In the genomic region with DNA sequence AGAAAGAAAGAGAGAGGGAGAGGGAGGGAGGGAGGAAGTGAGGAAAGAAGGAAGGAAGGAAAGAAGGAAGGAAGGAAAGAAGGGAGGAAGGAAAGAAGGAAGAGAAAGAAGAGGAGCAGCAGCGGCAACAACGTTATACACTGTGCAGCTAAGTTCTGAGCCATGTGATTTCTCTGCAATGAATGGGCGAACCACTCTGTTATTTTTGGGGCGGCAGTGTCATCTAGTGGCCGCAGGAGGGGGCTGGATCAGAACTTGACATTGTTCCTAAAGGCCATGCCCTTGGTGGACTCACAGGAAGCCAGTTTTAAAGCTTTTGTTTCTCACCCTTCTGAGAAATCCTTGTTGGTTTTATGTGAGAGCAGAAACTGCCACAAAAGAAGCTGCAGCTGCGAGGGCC, we compare ENCODE assay signal across 7 mouse cellular contexts. TPM values are rescaled to one million over a fixed set of nuclear protein-coding genes. Genes with fewer than 3 reads are reported as not detected.
A peak's percentile ranks its signal among the peaks of the same experiment; 100 is the strongest.
DNase-seq lines count a peak whose midpoint lies in the region; ATAC-seq and TF ChIP-seq lines count a peak whose summit lies in the region.

No protein-coding gene starts in this region.

- H3K4me1 ChIP-seq in ES-E14 (ENCODE audit: control insufficient read depth in 2 of 2, insufficient read depth in 2 of 2, low read length in 2 of 2, poor library complexity in 1 of 2), result peaks cover 0 to 7% of the 10 kb centered on the region in 2 experiments; a peak in 1 of 4 replicates
- H3K4me1 ChIP-seq in forebrain, embryonic 16.5 days (replicated peaks; ENCODE audit: control insufficient read depth, insufficient read depth, low read length), result peaks cover 3% of the 10 kb centered on the region
- no peaks in the 10 kb centered on the region for H3K4me1 ChIP-seq in neural tube, embryonic 11.5 days (ENCODE audit: control insufficient read depth, insufficient read depth, low read length)

- H3K27ac ChIP-seq in ES-E14 (ENCODE audit: insufficient read depth, low read depth, low read length, poor library complexity, severe bottlenecking), result no peak overlapping the region
- H3K27ac ChIP-seq in forebrain, embryonic 16.5 days (ENCODE audit: low read length), result no peak overlapping the region
- no peak overlapping the region for H3K27ac ChIP-seq in neural tube, embryonic 11.5 days (ENCODE audit: low read depth, low read length)

- in situ Hi-C loops in ES-E14 (cut with MboI; ENCODE audit: low sequenced_read_pairs in 2 of 2, unreplicated experiment in 2 of 2), result loop anchor here in 1 of 2 experiments (5.0 kb wide), 1 partner anchor 40 kb away; no protein-coding TSS in a partner anchor

- H3K4me3 ChIP-seq in ES-E14 (ENCODE audit: insufficient read depth in 1 of 2, low read depth in 1 of 2, low read length in 2 of 2, poor library complexity in 1 of 2, severe bottlenecking in 1 of 2), result no peak overlapping the region
- H3K4me3 ChIP-seq in forebrain, embryonic 16.5 days (replicated peaks; ENCODE audit: low read length), result no peak overlapping the region
- H3K4me3 ChIP-seq in neural tube, embryonic 11.5 days (ENCODE audit: low read depth, low read length), result no peak overlapping the region

- peak; percentile 77 for DNase-seq in CD4-positive, CD25-positive, alpha-beta regulatory T cell, adult 2 months (ENCODE audit: low read depth, low spot score)
- DNase-seq in ES-E14 (ENCODE audit: low read depth, low spot score) (peak; percentile 59), liver (peak; percentile 57)
- DNase-seq in cerebellum, adult 11-12 months, result peak; percentile 45
- DNase-seq in induced T-regulatory cell, adult 2 months (ENCODE audit: low read depth), result peak; percentile 60
- peak; percentile 69 for DNase-seq in neural tube, embryonic 11.5 days (ENCODE audit: low spot score)

- no peak overlapping the region for H3K4me2 ChIP-seq in forebrain, embryonic 16.5 days (ENCODE audit: low read length)
- no peak overlapping the region for H3K4me2 ChIP-seq in neural tube, embryonic 11.5 days (ENCODE audit: low read depth)

- peak; percentile 75; the same call in 1 of the 2 replicates for ATAC-seq in forebrain, embryonic 16.5 days
- peak; percentile 63 for ATAC-seq in neural tube, embryonic 11.5 days (ENCODE audit: insufficient read depth, low FRiP score, low TSS enrichment)

- H3K9me3 ChIP-seq in ES-E14 (ENCODE audit: control insufficient read depth, insufficient read depth, low read depth, low read length), result no peaks in the 10 kb centered on the region
- H3K9me3 ChIP-seq in forebrain, embryonic 16.5 days (ENCODE audit: control insufficient read depth, low read length), result no peaks in the 10 kb centered on the region
- no peaks in the 10 kb centered on the region for H3K9me3 ChIP-seq in neural tube, embryonic 11.5 days (ENCODE audit: control insufficient read depth, low read length)

- no peak overlapping the region for H3K9ac ChIP-seq in ES-E14 (ENCODE audit: insufficient read depth, low read depth, low read length, poor library complexity, severe bottlenecking)
- H3K9ac ChIP-seq in forebrain, embryonic 16.5 days (replicated peaks; ENCODE audit: low read depth, low read length), result no peak overlapping the region
- H3K9ac ChIP-seq in neural tube, embryonic 11.5 days (ENCODE audit: low read length), result no peak overlapping the region

- H3K27me3 ChIP-seq in forebrain, embryonic 16.5 days (replicated peaks; ENCODE audit: control insufficient read depth, insufficient read depth, low read length), result no peaks in the 10 kb centered on the region
- 0 out of 2 replicates have a peak, but pooled peaks cover 2% of the 10 kb centered on the region for H3K27me3 ChIP-seq in neural tube, embryonic 11.5 days (ENCODE audit: control insufficient read depth, insufficient read depth, low read length)

- WGBS in forebrain, embryonic 16.5 days, result 3% methylated on average over 6 of the region's 6 CpGs
- WGBS in neural tube, embryonic 11.5 days, result 4% methylated on average over 6 of the region's 6 CpGs

- no peaks in the 10 kb centered on the region for H3K36me3 ChIP-seq in ES-E14 (ENCODE audit: control insufficient read depth, insufficient read depth, low read length, poor library complexity, severe bottlenecking)
- no peaks in the 10 kb centered on the region for H3K36me3 ChIP-seq in forebrain, embryonic 16.5 days (ENCODE audit: control insufficient read depth, insufficient read depth)
- H3K36me3 ChIP-seq in neural tube, embryonic 11.5 days (ENCODE audit: control insufficient read depth, insufficient read depth, low read length), result no peaks in the 10 kb centered on the region

TF ChIP-seq in ES-E14, 5 proteins besides CTCF, POLR2A, EP300 and RAD21:
- TF ChIP-seq HCFC1 (IDR thresholded peaks at IDR 0.05; ENCODE audit: borderline replicate concordance, insufficient read depth, low read length), result no peak
- peak; percentile 81; the same call in 1 of the 2 replicates for TF ChIP-seq ZC3H11A (IDR thresholded peaks at IDR 0.05; ENCODE audit: borderline replicate concordance, low read depth, low read length)

RNA-seq across cellular contexts. Expression of a gene that starts 5.5 kb away (rescaled TPM):
- 50.4 and 64.4 TPM in 2 replicates for total RNA-seq in ES-E14 (2012; rRNA removed)
- 76.8 and 80.7 TPM in 2 replicates for polyA plus RNA-seq in forebrain, embryonic 16.5 days (2015; fragmentation: Nextera tagmentation; extraction: Ambion mirVana)
- 64.1 and 64.8 TPM in 2 replicates for polyA plus RNA-seq in neural tube, embryonic 11.5 days (2014; fragmentation: Nextera tagmentation; extraction: Ambion mirVana)
